Mouse (Mus musculus): ENCODE results near the gene Tmem198.

The Tmem198 gene

DNA sequence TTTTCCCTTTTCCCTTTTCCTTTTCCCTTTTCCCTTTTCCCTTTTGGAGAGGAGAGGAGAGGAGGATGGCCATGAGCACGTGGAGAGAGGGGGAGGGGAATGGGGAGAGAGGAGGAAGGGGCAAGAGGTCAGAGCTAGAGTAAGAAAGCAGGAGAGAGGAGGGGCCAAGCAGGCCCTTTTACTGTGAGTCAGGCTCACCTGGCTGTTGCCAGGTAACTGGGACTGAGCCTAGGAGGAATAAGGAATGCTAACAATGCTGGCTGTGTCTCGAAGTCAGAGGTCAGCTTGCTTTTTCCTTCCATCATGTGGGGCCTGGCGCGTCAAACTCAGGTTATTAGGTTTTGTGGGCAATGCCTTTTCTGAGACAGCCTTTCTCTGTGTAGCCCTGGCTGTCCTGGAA is 38.7 kb downstream of the Tmem198 start:
- WGBS: 78% methylated on average over 4 of the region's 4 CpGs

- 94% methylated on average over 4 of the region's 4 CpGs for WGBS
Observed at GRCm38 (mm10) chr1:75518427-75518826, 39.1 kb downstream of the Tmem198 start.

- WGBS: 62% methylated on average over 5 of the region's 5 CpGs
Observed at GRCm38 (mm10) chr1:75519576-75519975, 40.2 kb downstream of the Tmem198 start.

- under 1% methylated on average over 46 of the region's 46 CpGs for WGBS
Observed at GRCm38 (mm10) chr1:75521321-75522031, 42.1 kb downstream of the Tmem198 start, which contains the start of gene Stk11ip. TSS of gene Stk11ip (plus strand) at chr1:75521529.

GRCm38 (mm10) chr1:75524679-75525078 is 45.3 kb downstream of the Tmem198 start:
- 92% methylated on average over 7 of the region's 7 CpGs for WGBS

GRCm38 (mm10) chr1:75530546-75530945 is 51.2 kb downstream of the Tmem198 start:
- WGBS: 79% methylated on average over 4 of the region's 4 CpGs

DNA sequence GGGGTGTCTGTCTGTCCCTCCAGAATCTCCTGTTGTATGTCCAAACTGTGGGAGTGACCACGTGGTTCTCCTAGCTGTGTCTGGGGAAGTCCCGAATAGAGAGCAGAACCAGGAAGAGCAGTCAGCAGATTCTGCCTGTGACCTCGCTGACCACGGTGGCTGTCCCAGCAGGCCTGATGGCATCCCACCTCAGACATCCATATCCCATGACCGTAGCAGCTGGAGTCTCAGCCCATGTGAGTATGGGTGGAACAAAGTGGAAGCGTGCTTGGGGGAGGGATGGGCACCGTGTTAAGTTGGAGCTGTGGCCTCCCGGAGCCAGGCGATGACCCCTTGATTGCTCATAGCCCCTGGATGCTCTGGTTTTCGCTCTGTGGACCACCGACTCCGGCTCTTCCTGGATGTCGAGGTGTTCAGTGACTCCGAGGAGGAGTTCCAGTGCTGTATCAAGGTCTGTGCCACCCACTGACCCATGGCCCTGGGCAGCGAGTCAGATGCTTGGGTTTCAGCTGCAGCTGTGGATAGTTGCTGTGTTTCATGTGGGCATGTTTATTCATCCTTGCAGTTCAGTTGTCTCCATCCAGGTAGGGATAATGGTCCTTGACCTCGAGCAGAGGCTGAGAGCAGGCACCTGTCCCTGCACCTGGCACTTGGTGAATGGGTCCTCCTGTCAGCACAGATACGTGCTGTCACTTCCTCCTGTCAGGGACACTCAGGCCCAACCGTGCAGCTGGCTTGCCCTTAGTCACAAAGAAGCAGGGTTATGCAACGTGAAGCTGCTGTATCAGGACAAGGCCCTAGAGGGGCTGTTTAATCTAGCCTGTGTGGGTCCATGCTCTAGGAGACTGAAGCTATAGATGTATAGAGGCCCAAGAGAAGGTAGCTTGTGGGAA is 53.2 kb downstream of the Tmem198 start:
- 91% methylated on average over 19 of the region's 19 CpGs for WGBS

DNA sequence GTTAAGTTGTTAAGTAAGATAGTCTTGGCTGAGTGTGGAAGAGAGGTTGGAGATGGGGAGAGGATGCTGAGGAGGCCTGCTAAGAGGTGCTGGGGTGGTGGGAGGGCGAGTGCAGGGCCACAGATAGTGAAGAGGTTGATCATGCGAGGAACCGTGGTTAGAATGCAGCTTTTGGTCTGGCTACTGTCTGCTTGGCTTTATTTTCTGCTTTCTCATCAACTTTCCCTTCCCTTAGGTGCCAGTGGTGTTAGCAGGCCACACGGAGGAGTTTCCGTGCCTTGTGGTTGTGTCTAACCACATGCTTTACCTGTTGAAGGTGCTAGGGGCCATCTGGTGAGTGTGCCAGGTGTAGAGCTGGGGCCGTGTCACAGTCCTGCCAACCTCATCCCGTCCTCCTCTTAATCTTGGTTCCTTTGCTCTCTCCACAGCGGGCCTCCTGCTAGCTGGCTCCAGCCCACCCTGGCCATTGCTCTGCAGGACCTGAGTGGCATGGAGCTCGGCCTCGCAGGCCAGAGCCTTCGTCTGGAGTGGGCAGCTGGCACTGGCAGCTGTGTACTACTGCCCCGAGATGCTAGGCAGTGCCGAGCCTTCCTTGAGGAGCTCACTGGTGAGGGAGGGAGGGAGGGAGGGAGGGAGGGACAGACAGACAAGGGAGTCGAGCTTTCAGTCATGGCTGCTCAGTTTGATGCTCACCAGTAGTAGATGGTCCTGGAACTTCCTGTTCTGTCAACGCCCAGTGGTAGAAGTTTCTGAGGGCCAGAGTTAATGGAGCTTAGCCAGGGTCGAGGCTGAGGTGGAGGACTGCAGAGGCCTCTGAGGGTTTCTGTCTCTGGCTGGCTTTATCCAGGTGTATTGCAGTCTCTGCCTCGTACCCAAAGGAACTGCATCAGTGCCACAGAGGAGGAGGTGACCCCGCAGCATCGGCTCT is 54.3 kb downstream of the Tmem198 start:
- 88% methylated on average over 19 of the region's 19 CpGs for WGBS

Data from cerebral cortex, adult 2 months (tissue).